Mouse (Mus musculus): Measurements from ENCODE around the gene Abcf3.

Gene Abcf3

DNA sequence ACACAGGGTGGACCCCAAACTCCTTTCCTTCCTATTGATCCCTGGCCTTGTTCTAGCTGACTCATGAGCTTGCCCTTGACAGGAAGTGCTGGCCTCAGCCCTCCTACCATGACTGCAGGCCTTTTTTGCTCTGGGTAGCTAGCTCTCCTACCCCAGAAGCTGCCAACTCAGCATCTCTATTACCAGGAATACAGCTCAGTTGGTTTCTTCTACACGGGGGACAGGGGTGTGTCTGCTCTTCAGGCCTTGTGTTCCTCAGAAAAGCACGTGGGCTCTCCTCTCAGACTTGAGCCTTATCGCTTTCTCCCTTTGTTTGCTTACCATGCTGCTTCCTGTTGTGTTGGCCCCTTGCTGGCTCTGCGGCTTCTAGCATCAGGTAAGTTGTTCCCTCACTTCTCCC lies 7.9 kb upstream of the Abcf3 start:
- no peak for DNase-seq (ENCODE audit: low spot score)

GRCm38 (mm10) chr16:20545696-20546095 lies 2.7 kb upstream of the Abcf3 start:
- no peak for DNase-seq (ENCODE audit: low spot score)

GRCm38 (mm10) chr16:20547423-20547822 lies 954 bp upstream of the Abcf3 start:
- DNase-seq (ENCODE audit: low spot score): no peak

GRCm38 (mm10) chr16:20549161-20549560 lies 784 bp downstream of the Abcf3 start:
- no peak for DNase-seq (ENCODE audit: low spot score)

DNA sequence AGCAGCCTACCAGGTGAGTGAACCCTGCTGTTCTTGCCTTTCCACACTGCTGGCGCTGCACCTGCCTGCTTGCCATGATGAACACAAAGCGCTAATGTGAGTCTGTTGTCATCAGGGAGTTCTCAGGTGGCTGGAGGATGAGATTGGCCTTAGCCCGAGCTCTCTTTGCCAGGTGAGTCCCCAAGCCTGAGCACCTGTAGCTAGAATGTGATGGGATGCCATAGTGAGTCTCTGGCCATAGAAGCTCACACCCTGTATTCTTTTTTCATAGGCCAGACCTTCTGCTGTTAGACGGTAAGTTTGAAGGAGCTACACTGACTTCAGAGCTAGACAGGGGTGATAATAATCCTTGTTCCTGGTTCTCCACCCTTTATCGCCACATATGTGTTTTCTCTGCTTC lies 3.3 kb downstream of the Abcf3 start:
- DNase-seq (ENCODE audit: low spot score): no peak

DNA sequence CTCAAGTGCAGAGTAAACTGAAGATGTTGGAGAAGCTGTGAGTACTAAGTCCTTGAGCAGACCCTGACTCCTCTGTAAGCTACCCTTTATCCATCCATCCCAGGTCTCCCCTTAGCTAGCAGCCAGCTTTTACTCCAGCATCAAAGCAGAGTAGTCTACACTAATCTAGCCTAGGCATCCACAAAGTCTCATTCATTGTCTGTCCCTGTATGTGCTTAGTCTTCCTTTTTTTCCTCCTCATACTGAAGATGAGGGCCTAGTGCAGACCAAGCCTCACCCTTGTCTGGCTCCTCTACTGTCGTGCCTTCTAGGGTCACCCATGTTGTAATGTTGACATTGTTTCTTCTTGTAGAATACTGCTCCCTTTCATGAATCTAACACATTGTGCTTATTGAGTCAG lies 4.2 kb downstream of the Abcf3 start:
- DNase-seq (ENCODE audit: low spot score): no peak

GRCm38 (mm10) chr16:20555000-20555399 lies 6.6 kb downstream of the Abcf3 start:
- no peak for DNase-seq (ENCODE audit: low spot score)

DNA sequence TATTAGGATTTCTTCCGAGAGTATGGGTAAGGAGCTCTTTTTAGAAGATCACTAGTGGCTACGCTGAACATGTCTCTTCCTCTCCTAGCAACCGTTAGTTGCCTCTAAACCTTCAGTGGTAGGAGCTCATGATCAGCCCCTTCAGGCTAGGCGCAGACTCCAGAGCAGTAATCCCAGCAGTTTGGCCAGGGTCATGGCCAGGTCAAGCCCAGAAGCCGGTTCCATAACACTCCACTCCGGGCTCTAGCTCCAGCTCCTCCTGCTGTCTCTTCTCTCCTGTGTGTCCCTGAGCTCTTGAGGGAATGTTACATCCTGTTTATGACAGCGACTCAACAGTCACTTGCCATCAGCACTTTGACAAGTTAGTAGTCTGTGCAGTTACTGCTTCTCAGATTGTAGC lies 9.0 kb downstream of the Abcf3 start:
- no peak for DNase-seq (ENCODE audit: low spot score)

- DNase-seq (ENCODE audit: low spot score): no peak
These were observed 16.7 kb downstream of the Abcf3 start for GRCm38 (mm10) chr16:20565075-20565474.

GRCm38 (mm10) chr16:20589366-20589938 lies 41.1 kb downstream of the Abcf3 start, which contains the start of gene Vwa5b2:
Gene Vwa5b2 (plus strand): TSS chr16:20589471.
- DNase-seq (ENCODE audit: low spot score): no peak

DNA sequence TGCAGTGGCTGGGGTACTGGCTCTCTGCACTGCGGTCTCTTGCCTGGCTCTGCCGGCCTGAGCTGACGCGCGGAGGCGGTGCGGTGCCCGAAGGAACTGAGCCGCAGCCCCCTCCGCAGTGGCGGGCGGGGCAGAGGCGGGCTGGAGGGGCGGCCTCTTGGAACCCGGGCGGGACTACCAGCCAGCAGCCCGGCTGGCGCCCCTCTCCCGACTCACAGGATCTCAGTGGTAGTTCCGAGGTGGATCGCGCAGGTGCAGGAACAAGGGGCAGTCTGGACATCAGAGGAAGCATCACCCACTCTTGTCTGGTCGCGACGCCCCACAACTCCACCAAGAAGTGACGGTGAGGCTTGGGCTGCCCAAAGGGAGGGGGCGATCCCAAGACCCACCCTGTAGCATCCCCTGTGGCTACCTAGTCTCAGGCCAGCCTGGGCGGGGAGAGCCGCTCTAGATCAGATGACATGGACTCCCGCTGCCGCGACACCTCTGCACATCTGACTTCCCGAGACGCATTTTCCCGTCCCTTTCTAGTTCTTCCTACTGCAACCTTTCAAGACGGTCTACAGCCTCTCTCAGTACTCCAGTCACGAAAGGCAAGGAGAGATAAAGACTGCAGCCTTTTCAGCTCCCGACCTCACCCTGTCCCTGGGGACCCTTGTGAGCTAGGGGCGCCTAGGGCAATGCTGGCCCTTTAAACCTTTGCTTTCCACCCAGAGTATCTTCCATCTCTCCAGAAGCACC lies 41.7 kb downstream of the Abcf3 start:
- no peak for DNase-seq (ENCODE audit: low spot score)

GRCm38 (mm10) chr16:20590680-20591038 lies 42.3 kb downstream of the Abcf3 start:
- DNase-seq (ENCODE audit: low spot score): no peak

DNA sequence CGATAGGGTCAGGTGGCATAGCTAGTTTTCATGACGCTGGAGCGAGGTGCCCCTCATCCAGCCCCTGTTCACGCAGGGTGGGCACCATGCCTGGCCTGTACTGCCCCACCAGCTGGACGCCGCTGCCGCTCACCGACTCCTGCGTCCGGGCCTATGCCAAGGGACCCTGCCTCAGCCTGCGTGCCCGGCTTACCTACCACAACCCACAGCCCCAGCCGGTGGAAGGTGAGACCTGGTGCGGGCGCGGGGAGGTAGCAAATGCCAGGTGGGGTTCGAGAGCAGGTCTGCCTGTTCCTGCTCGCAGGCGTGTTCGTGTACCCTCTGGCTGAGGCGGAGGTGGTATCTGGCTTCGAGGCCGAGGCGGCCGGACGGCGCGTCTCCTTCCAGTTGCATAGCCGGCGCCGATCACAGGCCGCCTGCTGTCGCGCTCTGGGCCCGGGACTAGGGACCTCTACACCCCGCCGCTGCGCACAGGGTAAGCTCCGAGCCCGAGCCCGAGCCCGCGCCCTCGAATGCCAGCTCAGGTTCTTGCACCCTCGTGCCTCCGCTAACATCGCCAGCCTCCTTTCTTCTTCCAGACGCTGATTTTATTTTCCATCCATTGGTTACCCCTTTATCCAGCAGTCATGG lies 42.8 kb downstream of the Abcf3 start:
- DNase-seq (ENCODE audit: low spot score): no peak

GRCm38 (mm10) chr16:20595060-20595673 lies 46.8 kb downstream of the Abcf3 start:
- DNase-seq (ENCODE audit: low spot score): no peak

DNA sequence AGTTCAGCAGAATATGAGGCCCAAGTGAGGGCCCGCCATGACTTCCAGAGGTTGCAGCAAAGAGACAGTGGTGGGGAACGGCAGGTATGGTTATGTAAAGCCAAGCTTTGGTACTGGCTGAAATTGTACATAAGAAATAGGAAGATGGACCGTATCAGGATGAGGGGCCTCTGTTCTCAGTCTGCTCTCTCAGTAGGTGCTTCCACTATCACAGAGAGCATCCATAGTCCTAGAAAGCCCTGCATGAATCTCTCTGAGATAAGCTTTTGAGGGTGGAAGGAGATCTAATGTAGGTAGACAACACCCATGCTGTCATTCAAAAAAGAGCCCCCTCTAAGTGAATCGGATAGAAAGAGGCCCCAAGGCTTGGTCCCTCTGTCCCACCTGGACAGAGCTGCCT lies 47.4 kb downstream of the Abcf3 start:
- DNase-seq (ENCODE audit: low spot score): no peak

DNA sequence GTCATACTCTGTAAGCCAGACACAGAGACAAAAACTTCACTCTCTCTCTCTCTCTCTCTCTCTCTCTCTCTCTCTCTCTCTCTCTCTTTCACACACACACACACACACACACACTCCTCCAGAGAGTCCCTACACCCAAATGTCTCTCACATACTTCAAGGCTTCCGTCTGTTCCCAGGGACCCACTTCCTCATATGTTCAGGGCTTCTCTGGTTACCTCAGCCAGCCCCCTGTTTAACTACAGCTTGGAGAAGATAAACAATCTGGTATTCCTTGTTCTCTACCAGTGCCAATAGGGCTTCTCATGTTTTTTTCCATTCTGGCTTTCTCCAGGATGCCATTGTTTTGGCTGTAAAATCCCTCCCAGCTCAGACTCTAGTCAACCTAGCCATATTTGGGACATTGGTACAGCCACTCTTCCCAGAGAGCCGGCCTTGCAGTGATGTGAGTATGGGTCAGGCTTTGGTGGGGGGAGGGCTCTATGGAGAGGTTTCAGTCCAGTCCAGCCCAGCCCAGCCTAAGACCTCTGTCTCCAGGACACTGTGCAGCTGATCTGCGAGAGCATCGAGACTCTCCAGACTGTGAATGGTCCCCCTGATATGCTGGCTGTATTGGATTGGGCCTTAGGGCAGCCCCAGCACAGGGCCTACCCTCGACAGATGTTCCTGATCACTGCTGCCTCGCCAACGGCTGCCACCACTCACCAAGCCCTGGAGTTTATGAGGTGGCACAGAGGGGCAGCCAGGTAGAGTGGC lies 48.5 kb downstream of the Abcf3 start:
- no peak for DNase-seq (ENCODE audit: low spot score)

GRCm38 (mm10) chr16:20600511-20600910 lies 52.1 kb downstream of the Abcf3 start:
- no peak for DNase-seq (ENCODE audit: low spot score)

- no peak for DNase-seq (ENCODE audit: low spot score)
These were observed 56.3 kb downstream of the Abcf3 start for GRCm38 (mm10) chr16:20604705-20605104.

DNA sequence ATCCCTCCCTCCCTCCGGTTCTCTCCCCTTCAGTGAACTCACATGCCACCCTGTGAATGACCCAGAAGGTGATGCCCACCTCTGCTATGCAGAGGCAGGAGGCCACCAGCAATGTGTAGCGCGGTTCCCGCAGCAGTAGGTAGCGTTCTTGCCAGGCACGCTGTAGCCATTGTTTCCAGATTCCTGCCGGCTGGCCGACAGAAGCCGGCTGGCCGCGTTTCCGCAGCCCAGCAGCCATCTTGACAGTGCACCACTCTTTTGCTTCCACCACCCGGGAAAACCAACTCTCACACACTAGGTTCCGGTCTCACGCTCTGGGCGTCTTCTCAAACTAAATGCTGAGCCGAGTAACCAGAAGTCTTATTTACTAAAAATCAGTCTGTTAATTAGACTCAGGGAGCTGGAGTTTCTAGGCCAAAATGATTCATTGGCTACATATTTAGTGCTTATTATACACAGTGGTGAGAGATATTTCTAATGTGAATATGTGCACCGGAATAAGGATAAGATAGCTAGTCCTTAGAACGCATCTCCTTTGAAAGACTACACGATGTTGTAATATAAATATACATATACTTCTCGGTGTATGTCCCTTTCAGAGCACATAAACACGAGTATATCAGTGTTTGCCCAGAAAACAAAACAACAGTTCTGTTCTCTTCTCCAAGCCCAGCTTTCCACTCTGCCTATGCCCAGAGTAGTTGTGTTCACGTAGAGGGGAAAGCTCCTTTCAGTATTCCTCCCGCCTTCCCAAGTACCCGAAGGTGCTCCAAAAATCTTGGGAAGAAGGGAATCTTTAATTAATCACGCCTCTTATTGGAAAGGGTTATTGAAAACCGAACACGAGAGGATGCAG lies 62.4 kb downstream of the Abcf3 start:
- no peak for DNase-seq (ENCODE audit: low spot score)

Measured in left cerebral cortex, adult 11 months (tissue).